Mouse (Mus musculus): ENCODE results near the gene Slc22a2.
"Not testable (repeated sequence)": the region's sequence is repeated elsewhere in the genome, so short reads cannot be mapped to it uniquely, and the experiment has no call there.

The Slc22a2 gene

DNA sequence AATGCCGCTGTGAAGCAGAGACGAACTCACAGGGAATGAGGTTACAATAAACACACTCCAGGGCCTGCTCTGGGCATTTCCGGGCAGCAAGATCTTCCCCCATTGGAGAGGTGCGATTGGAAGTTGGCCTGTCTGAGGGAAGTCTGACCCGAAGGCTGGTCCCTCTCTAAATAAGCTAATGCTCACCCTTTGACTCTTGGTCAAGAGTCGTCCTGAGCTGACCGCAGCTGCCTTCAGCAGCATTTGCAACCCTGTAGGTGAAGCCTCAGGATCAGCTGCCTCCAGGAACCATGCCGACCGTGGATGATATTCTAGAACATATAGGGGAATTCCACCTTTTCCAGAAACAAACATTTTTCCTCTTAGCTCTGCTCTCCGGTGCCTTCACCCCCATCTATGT is at the start of gene Slc22a2:
Gene Slc22a2 (plus strand): TSS at position 142 of the 400 bp plus-strand sequence.
- CTCF ChIA-PET, result interaction anchor here in 1 of 4 experiments (0.7 kb wide), 1 partner anchor 553 kb away, joined by 3 read pairs; no protein-coding TSS in a partner anchor

DNA sequence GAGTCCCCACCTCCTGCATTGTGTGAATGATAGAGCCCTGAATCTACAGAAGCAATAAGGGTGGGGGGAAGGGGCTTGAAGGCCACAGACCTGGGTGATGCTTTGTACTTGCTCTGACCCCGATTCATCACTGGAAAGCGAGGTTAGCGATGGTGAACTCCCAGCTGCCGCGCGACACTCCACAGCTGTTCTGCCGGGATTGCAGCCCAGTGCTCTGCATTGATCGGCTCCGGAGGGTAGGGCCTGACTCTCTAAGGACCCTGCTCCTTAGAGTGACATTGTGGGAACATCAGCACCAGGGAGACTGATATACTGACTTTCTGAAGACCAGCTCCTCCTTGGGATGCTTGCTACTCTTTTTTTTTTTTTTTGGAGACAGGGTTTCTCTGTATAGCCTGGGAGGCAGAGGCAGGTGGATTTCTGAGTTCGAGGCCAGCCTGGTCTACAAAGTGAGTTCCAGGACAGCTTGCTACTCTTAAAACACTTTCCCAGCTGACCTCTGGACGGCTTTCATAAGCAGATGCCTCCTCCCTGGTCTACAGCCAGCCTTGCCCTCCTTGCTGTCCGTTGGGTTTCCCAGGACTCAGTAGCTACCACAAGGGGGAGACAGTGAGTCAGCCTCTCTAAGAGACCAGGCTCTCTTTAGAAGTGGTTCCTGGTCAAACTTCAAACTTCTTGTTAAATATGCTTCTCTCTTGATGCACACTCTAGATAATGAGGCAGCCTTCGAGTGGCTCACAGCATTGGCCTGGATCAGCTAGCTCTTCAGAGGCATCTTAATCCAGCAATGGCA is 49.4 kb upstream of the Slc22a2 start:
- ChIA-PET CTCF (interaction anchor here (0.5 to 2.3 kb wide), 29 partner anchors 9 to 1281 kb away, joined by 3 to 14 read pairs (median 3); no protein-coding TSS in a partner anchor), POLR2A (interaction anchor here in 1 of 4 experiments (0.6 to 1.0 kb wide), 2 partner anchors 127 to 172 kb away, joined by 3 read pairs; no protein-coding TSS in a partner anchor)

More for the DNA sequence above, at the start of gene Slc22a2:
- POLR2A ChIA-PET, result no interaction called here

DNA sequence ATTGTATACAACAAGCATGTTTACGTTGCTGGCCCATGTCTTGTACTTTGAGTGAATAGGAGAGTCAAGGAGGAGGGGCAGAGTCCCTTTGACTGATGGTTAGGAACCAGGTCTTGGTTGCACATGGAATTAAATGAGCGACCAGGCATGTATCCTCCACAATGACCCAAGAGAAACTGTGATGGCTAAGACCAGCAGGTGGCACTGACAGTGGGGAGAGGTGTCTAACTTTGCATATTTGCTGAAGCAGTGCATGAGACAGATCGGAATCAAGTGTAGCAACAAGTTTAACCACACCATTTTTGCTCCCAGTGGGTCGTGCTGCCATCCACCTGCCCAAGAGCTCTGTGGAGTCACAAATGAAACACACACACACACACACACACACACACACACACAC is 21.7 kb upstream of the Slc22a2 start:
- ChIA-PET POLR2A (no interaction called here), CTCF (no interaction called here)

DNA sequence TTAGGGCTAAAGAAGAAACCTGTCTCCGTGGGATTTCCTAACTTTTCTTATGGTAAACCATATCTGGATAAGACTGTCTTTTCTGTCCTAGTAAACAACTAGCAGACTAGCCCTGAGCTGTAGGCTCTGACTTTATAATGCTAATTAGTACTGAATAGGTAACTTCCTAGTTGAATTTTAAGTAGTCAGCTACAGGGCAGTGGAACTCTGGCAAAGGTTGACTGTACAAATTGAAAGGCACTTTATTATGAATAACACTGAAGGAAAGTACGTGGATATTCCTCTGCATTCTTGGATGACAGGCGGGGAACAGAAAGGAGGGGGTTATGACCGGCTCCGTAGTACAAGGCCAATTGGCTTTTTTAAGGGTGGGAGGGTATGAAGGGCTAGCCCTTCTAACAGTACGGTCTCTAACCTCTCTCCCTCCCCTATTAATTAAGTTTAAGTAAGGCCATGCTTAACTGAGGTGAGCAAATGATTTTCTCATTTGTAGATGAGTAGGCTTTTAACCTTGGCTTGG is 19.4 kb upstream of the Slc22a2 start:
- CTCF ChIA-PET, result interaction anchor here in 1 of 4 experiments (1.9 kb wide), 1 partner anchor 30 kb away, joined by 4 read pairs; no protein-coding TSS in a partner anchor
- POLR2A ChIA-PET, result not testable (repeated sequence)

DNA sequence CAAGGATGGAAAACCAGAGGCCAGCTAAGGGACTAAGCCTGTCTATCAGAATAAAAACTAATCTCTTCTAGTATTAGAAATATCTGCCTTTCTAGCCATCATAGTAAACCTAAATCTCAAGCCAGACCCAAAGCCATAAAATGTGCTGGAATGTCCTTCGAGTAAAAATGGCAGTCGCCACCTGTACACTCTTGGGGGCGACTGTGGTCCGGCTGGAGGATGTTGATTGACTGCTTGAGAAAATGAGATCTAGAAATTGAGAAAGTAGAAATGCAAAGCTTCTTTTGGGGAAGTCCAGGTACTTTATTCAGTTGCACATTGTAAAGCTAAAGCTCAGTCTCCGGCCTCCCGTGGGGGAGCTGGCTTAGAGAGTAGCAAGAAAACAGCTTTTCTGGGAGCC is 18.5 kb upstream of the Slc22a2 start:
- ChIA-PET CTCF (interaction anchor here in 1 of 4 experiments (0.7 kb wide), 1 partner anchor 233 kb away, joined by 5 read pairs; no protein-coding TSS in a partner anchor), POLR2A (no interaction called here)

DNA sequence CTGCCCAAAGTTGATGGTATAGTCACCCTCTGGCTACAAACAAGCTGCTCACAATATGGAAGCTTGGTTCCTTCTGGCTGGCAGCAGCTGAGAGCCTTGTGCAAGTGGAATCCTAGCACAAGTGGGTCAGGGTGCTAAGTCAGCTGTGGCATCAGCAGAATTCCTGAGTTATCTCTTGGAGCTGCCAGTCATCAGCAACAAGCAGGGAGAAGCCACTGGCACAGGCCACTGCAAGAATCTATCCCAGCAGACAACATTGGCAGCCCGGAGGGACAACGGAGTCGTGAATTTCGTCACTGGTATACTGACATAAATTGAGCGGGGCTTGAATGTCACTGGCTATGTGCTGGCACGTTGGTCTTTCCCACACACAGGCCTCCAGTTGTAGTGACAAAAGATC is 12.6 kb upstream of the Slc22a2 start:
- ChIA-PET POLR2A (no interaction called here), CTCF (interaction anchor here in 1 of 4 experiments (0.6 kb wide), 1 partner anchor 18 kb away, joined by 3 read pairs; no protein-coding TSS in a partner anchor)

DNA sequence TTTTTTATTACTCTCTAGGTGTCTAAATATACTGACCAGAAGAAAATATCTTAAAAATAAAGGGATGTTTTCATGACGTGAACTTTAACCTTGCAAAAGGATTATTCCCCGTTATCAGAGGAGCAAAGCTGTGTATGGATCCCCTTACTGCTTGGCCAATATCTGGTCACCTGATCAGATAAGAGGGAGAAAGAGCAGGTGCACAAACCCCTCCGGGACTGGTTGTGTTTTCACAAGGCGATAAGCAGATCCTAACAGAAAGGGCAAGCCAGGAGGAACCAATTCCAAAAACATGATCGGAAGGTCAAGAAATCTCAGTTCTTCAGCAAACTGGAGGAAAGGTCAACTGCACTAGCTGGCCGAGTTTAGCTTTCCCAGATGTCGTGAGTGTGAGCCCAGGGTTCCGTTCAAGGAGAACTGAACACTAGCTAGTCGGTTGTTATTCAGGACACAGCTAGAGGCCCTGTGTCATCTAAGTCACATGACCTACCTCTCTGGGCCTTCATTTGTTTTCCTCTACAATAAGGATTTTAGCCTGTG is 11.9 kb upstream of the Slc22a2 start:
- CTCF ChIA-PET, result no interaction called here

DNA sequence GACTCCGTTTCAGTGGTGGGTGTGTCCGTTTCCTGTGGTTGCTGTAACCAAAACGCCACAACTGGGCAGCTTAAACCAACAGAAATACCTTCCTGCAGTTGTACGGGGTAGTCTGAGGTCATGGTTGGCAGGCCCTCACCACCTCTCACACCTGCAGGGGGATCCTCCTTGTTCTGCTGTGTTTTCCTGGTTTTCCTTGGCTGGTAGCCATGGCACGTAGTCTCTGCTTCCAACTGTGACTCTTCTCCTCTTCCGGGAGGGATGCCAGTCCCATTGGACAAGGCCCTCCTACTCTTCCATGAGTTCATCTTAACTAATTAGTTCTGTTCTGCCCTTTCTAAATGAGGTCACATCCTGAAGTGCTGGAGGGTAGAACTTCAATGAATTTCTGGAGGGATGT is 8.5 kb upstream of the Slc22a2 start:
- ChIA-PET CTCF (no interaction called here), POLR2A (no interaction called here)

More for the DNA sequence above, 11.9 kb upstream of the Slc22a2 start:
- POLR2A ChIA-PET, result no interaction called here

DNA sequence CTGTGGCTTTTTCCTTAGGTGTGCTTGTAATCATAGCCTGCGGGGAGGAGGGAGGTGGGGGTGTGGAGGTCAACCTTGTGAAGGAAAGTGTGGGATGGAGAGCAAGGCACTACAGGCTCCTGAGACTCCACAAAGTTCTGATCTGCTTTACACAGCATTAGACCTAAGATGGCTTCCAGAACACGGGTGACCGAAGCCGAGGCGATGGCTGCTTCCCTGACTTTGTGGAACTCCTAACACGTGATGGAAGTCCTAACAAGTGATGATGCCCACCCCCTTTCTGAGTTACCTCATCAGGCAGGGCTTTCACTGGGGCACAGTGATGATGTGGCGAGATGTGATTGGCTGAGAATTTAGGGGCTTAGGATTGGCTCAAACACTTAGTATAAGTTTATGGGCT is 6.8 kb upstream of the Slc22a2 start:
- CTCF ChIA-PET, result no interaction called here
- POLR2A ChIA-PET, result no interaction called here

DNA sequence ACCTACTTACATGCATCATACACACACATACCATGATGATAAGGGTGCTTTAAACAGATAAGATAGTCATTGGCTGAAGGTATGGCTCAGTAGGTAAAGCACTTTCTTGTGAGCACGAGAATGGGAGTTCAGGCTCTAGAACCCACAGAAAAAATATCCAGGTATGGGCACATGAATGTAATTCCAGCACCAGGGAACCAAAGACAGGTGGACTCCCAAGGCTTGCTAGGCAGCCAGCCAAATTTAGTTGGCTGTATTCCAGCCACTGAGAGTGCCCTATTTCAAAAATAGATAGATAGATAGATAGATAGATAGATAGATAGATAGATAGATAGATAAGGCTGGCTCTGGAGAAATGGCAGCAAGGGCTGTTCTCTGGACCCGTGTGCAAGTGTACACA is 1.4 kb downstream of the Slc22a2 start:
- CTCF ChIA-PET, result no interaction called here
- POLR2A ChIA-PET, result no interaction called here

DNA sequence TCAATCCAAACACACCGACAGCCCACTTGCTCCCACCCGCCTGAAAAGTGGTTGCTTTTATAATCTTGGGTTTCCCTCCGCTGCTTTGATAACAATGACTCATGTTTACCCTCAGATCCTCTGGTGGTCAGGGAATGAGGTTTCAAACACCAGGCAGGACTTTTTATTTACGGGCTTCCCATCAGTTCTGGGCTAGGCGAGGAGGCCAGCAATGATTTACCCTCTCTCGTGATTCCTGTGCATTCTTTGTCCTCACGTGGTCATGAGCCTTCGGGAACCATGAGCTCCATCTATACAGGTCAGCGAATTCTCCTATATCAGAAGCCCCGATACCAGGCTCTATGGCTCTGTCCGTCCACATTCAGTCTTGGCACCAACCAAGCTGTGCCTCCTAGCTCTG is 3.0 kb downstream of the Slc22a2 start:
- POLR2A ChIA-PET, result no interaction called here
- CTCF ChIA-PET, result no interaction called here

DNA sequence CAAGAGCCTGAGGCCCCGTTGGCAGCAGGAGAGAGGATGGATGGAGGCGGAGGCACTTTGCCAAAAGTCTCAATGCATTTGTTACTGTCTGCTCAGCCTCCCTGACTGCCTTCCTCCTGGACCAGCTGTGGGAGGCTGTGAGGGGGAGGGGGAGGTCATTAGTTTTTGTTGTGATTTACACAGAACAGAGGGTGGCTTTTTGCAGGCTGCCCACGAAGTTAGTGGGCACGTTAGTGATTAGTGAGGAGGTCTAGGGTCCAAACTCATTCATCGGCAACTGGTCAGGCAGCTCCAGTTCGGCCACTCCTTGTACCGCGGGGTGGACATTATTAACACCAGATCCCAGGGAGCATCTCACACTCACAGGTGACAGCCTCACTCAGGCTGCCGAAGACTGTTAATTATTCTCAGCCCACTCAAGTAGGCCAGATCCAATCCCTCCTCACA is 4.9 kb downstream of the Slc22a2 start:
- ChIA-PET POLR2A (no interaction called here), CTCF (interaction anchor here in 1 of 4 experiments (0.7 kb wide), 1 partner anchor 17 kb away, joined by 3 read pairs; no protein-coding TSS in a partner anchor)

DNA sequence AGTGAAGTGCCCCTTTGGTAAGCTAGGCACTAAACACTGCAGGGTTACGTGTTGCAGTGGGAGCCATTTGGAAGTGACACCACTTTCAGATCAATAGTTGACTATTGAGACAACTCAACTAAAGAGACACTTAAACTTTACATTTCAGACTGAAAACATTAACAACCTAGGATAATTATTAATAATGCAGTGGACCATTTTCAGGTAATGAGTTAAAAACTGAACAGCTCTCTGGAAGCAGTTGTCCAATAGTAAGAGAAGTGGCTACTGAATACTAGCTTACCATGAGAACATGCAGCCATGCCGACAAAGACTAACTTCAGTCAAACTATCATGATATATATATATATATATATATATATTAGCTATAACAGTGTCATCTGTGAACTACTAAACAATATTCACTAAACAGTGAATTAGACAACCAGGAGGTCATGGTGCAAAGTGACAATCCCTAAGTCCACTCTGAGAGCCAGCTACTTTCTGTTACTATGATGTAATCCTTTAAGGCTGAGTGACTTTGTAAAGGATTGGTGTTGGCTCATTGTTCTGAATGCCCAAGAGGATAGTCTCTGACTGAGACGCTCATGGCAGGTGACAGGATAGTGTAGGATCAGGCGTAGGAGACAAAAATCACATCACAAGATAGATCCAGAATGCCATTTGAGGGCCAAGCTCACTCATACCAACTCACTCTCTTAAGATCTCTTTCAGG is 7.1 kb downstream of the Slc22a2 start:
- ChIA-PET CTCF (interaction anchor here in 1 of 4 experiments (0.6 kb wide), 1 partner anchor 56 kb away, joined by 3 read pairs; no protein-coding TSS in a partner anchor), POLR2A (interaction anchor here in 1 of 4 experiments (0.6 kb wide), 1 partner anchor 221 kb away, joined by 3 read pairs; no protein-coding TSS in a partner anchor)

DNA sequence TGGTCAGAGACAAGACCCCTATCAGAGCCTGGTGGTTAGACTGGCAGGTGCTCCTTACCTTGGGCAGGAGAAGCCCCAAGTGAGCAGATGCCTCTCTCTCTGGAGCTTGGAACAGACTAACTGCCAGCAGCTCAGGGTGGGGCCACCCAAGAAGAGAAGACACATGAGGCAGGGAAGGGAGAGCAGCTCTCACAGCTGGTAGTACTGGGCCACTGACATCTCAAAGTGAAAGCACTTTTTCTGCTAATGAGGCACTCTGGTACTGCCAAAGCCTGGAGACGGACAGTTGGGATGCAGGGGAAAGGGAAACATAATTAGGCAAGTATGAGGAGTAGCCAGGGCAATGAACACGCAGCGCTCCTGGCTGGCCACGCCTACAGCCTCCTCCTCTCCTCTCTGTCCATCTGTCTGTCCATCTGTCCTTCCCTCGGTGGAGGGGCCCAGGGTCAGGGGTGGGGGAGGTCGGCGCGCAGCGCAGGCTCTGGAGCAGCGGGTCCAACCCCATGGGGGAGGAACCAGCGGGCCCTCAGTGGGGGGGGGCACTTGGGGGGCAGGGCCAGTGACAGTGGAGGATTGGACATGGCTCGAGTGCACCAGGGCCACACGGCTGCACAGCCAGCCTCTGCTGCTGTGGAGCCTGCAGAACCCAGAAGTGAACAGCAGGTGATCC is 12.0 kb downstream of the Slc22a2 start:
- ChIA-PET POLR2A (no interaction called here), CTCF (no interaction called here)

DNA sequence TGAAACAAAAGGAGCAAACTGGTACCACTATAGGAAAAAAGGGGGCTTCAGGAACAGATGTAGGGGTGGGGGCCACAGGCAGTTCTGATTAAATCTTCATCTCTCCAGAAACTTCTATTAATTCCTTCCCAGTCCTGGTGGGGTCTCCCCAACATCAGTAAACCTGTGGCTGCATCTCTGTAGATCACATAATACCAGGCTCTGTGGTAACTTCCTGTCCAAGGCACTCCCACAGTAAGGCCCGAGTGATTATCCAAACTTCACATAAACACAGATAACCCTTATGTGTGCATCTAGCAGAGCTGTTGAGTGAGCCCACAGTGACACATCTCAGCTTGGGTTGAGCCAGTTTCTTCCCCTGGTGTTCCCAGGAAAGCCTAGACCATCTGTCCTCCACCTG is 22.7 kb downstream of the Slc22a2 start:
- CTCF ChIA-PET, result interaction anchor here in 1 of 4 experiments (1.1 kb wide), 1 partner anchor 55 kb away, joined by 3 read pairs; no protein-coding TSS in a partner anchor

DNA sequence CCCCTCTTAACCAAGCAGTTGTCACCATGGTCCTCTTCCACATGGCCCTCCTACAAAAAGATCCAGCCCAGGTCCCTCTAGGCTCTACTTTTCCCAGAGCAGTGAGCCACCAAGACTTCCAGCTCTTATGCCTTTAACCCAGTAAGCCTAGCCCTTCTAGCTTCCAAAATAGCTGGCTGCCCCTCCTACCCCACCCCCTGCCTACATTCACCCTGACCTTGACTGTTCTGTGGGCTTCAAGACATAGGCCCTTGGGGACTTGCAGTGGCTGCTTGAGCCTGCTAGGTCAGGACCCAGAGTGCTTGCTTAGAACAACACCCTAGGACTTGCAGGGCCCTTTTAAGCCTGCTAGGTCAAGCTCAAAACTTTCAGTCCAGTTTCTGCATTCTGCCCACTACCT is 23.3 kb downstream of the Slc22a2 start:
- POLR2A ChIA-PET, result no interaction called here
- CTCF ChIA-PET, result interaction anchor here in 1 of 4 experiments (1.1 kb wide), 1 partner anchor 54 kb away, joined by 3 read pairs; no protein-coding TSS in a partner anchor

More for the DNA sequence above, 22.7 kb downstream of the Slc22a2 start:
- POLR2A ChIA-PET, result no interaction called here

DNA sequence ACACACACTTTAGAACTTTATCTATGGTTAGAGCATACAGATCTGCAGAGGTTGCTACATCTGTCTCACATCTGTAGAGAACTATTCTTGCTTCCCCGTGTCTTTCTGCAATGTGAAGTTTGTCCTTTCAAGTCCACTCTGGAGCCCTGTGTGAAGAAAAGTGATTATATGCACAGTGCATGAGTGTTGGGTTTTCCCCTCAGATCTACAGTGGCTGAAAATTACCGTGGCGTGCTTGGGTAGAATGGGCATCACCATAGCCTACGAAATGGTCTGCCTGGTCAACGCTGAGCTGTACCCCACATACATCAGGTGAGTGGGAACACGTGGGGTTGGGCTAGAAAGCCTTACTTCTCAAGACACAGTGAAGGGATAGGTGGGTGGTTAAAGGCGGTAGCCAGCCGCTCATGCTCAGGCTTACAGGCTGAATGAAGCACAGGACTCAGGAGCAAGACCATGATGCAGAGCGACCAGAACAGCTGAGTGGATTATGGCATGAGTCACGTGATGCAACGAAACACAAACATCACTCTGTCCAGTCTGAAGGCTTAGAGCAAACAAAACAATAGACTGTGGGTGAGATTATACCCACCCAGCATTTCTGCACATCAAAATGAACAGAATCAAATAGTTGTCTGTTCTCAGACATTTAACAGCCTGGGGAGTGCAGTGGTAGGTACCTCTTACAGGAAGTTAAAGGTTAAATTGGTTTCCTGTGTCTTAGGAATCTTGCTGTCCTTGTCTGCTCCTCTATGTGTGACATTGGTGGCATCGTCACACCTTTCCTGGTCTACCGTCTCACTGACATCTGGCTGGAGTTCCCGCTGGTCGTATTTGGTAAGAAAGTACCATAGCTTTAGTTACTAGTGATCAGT is 30.8 kb downstream of the Slc22a2 start:
- ChIA-PET POLR2A (interaction anchor here in 1 of 4 experiments (1.0 kb wide), 1 partner anchor 141 kb away, joined by 3 read pairs; no protein-coding TSS in a partner anchor), CTCF (no interaction called here)

DNA sequence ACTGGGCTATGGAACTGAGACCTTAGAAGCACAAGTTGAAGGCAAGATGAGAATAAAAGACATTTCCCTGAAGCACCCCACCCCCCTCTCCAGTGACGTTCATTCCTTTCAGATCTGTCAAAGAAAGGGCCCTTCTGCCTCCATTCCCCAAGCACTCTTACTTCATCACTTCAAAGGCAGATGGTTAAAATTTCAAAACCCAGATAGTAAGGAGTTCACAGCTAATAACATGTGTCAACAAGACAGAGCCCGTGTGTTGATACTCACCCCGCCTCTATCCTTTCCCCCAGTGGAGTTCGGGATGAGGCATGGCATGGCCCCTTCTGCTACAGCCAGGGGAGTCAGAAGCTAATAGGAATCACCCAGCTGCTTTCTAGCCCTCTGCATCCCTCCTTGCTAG is 31.5 kb downstream of the Slc22a2 start:
- ChIA-PET CTCF (interaction anchor here in 1 of 4 experiments (0.6 kb wide), 1 partner anchor 187 kb away, joined by 3 read pairs; no protein-coding TSS in a partner anchor), POLR2A (no interaction called here)

Data from embryonic stem cell, embryonic (primary cell).